Mouse (Mus musculus) hindbrain, postnatal 0 days (tissue): ENCODE results near the gene Pcbp4. TPM values are rescaled to one million over a fixed set of nuclear protein-coding genes. Genes with fewer than 3 reads are reported as not detected.

Experiments
- ATAC-seq: fragments of 200-750 bp; cut with Nextera tagmentation; 2 replicates; pipeline ENCODE4 v1.8.0; 2017; ENCODE audit warnings: mild to moderate bottlenecking, moderate TSS enrichment, moderate library complexity
- DNase-seq: peaks from one replicate; pipeline ENCODE4 v3.0.0-alpha.2; 2015; ENCODE audit warnings: low spot score
- H3K27ac ChIP-seq: fragments of 300-500 bp; sonication (generic); 2 replicates; pipeline ENCODE4 v1.5.1; 2014; ENCODE audit warnings: mild to moderate bottlenecking
- H3K27me3 ChIP-seq: fragments of 300-500 bp; sonication (generic); 2 replicates; pipeline ENCODE4 v1.6.1; 2014; ENCODE audit warnings: low read length, mixed read lengths; ENCODE audit not compliant: insufficient read depth
- H3K36me3 ChIP-seq: fragments of 300-500 bp; sonication (generic); 2 replicates; pipeline ENCODE4 v1.6.1; 2014; ENCODE audit warnings: low read length, mixed read lengths; ENCODE audit not compliant: insufficient read depth
- H3K4me1 ChIP-seq: fragments of 300-500 bp; sonication (generic); 2 replicates; pipeline ENCODE4 v1.6.1; 2014; ENCODE audit warnings: antibody characterized with exemption, low read length, mixed read lengths; ENCODE audit not compliant: insufficient read depth
- H3K4me2 ChIP-seq: fragments of 300-500 bp; sonication (generic); 2 replicates; pipeline ENCODE4 v1.6.1; 2014; ENCODE audit warnings: low read depth, mild to moderate bottlenecking, low read length, moderate library complexity, mixed read lengths
- H3K4me3 ChIP-seq: fragments of 300-500 bp; sonication (generic); 2 replicates; pipeline ENCODE4 v1.5.1; 2014; ENCODE audit warnings: low read length
- H3K9ac ChIP-seq: fragments of 300-500 bp; sonication (generic); replicated peaks from 2 replicates; pipeline ENCODE4 v1.6.1; 2014; ENCODE audit warnings: mild to moderate bottlenecking, low read length, moderate library complexity, mixed read lengths
- H3K9me3 ChIP-seq: fragments of 300-500 bp; sonication (generic); 2 replicates; pipeline ENCODE4 v1.6.1; 2016; ENCODE audit warnings: low read length, mixed read lengths
- CTCF ChIP-seq: IDR thresholded peaks from 2 replicates; pipeline ENCODE4 v1.5.1; 2016; ENCODE audit warnings: antibody characterized with exemption, control low read depth, low read depth
- WGBS: fragments of 180-500 bp; shearing (Covaris S2); extraction: QIAGEN DNeasy Blood & Tissue Kit; methylation state at CpG from one replicate; pipeline ENCODE4 v1.1.7; 2014; 5-methylcytosine and 5-hydroxymethylcytosine counted together
- polyA plus RNA-seq: library from polyadenylated mRNA; unstranded; fragments of >200 nt; fragmentation: Nextera tagmentation; extraction: Ambion mirVana; gene quantifications from 2 replicates; pipeline ENCODE4 v1.2.1, GENCODE M21; 2015
- total RNA-seq: library from RNA; depleted of rRNA; stranded (reverse); fragments of >200 nt; gene quantifications from 2 replicates; pipeline ENCODE4 v1.2.3, GENCODE M21; 2014

Pcbp4 gene
- total and polyA plus RNA-seq, 2 experiments from 2014 or later = 228 to 623 TPM

DNA sequence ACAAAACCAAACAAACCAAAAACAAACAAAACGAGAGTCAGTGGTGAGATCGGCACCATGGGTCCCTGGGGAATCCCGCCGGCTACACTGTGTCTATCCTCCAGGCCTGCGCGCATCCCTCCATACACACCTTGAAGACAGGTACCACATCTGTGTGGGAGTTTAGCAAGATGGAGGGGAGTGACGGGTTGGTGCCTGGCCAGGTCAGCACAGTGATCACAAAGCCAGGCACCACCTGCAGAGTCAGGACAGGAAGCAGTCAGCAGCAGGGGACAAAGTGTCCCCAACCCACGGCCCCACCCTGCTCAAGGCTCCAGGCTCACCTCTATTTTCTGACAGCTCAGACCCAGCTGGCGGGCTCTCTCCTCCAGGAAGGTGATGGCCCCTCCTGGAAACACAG lies 16.5 kb upstream of the Pcbp4 start:
- Histone ChIP-seq H3K9me3 (no peaks in the 10 kb centered on the region), H3K4me1 (peaks cover 9% of the 10 kb centered on the region), H3K4me2 (no peak overlapping the region), H3K27me3 (no peaks in the 10 kb centered on the region), H3K27ac (no peak overlapping the region), H3K9ac (no peak overlapping the region), H3K4me3 (no peak overlapping the region), H3K36me3 (peaks cover 10% of the 10 kb centered on the region)
- no peak for DNase-seq
- ATAC-seq = no peak
- TF ChIP-seq CTCF = no peak
- 82% methylated on average over 9 of the region's 9 CpGs for WGBS

DNA sequence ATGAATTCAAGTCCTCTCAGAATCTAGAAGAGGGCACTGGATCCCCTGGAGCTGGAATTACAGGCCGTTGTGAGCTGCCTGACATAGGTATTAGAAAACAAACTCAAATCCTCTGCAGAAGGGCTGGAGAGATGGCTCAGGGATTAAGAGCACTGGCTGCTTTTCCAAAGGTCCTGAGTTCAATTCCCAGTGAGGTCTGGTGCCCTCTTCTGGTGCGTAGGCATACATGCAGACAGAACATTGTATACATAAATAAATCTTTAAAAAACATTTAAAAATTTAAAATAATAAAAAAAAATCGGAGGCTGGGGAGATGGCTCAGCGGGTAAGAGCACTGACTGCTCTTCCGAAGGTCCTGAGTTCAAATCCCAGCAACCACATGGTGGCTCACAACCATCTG lies 10.4 kb upstream of the Pcbp4 start:
- WGBS = 85% methylated on average over 5 of the region's 5 CpGs
- ATAC-seq (no peak), DNase-seq (no peak)
- H3K4me3 ChIP-seq = no peak overlapping the region
- H3K27ac ChIP-seq = no peak overlapping the region
- peaks cover 10% of the 10 kb centered on the region for H3K4me1 ChIP-seq
- no peaks in the 10 kb centered on the region for H3K9me3 ChIP-seq
- no peak overlapping the region for H3K4me2 ChIP-seq
- H3K9ac ChIP-seq = no peak overlapping the region
- no peaks in the 10 kb centered on the region; the same call in 1 of the 2 replicates for H3K36me3 ChIP-seq
- peak; percentile 20; the same call in 1 of the 2 replicates for TF ChIP-seq CTCF
- no peaks in the 10 kb centered on the region for H3K27me3 ChIP-seq

DNA sequence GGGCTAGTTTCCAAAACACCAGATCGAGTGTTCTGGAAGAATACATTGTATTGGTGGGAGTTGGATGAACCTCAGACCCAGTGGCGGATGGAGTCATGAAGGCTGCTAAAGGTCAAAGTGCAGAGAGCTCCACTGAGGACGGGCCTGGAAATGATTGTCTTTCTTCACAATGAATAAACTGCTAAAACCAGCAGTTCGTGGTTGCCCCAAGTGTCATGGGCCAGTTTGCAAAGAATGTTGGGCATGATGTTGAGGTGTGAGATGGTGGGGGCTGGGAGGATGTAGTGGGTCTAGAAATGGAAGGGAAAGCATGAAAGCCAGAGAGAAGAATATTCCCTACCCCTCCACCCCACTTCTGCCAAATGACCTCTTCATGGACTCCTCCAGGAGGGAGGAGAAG lies 8.3 kb upstream of the Pcbp4 start:
- Histone ChIP-seq H3K9ac (no peak overlapping the region), H3K4me1 (peaks cover 11% of the 10 kb centered on the region), H3K27ac (no peak overlapping the region), H3K27me3 (no peaks in the 10 kb centered on the region), H3K4me3 (no peak overlapping the region), H3K36me3 (no peaks in the 10 kb centered on the region; the same call in 1 of the 2 replicates), H3K9me3 (no peaks in the 10 kb centered on the region), H3K4me2 (no peak overlapping the region)
- WGBS = 65% methylated on average over 4 of the region's 4 CpGs
- TF ChIP-seq CTCF = no peak
- ATAC-seq (no peak), DNase-seq (no peak)

DNA sequence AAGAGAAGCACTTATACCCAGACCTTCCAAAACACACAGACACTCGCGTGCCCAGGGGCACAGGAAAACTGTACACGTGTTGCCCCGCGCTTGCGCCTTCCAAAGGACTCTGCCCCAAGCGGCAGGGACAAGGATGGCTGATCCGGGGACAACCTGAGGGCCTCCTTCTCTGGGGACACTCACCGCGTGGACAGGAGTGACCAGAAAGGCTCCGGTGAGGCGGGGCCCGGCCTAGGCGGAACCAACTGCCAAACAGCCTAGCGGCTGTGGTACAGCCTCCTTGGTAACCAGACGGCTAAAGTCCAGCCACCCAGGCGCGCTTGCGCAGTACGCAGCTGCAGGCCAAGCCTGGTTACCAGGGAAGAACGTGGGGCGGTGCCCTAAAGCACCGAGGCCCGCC lies 5.7 kb upstream of the Pcbp4 start, which contains the start of the genes Abhd14b and Abhd14a:
Abhd14b (plus strand) TSS at position 112 of the 400 bp plus-strand sequence.
Abhd14a (minus strand) TSS at position 331 of the 400 bp plus-strand sequence.
- WGBS = under 1% methylated on average over 24 of the region's 24 CpGs
- peak within 1 kb of the TSS; percentile 54 for H3K4me3 ChIP-seq
- no peaks in the 10 kb centered on the region for H3K27me3 ChIP-seq
- peak within 1 kb of the TSS; percentile 53 for H3K9ac ChIP-seq
- no peaks in the 10 kb centered on the region; the same call in 1 of the 2 replicates for H3K36me3 ChIP-seq
- peaks cover 11% of the 10 kb centered on the region for H3K4me1 ChIP-seq
- H3K4me2 ChIP-seq = peak within 1 kb of the TSS; percentile 77
- no peaks in the 10 kb centered on the region for H3K9me3 ChIP-seq
- peak; percentile 76 for TF ChIP-seq CTCF
- ATAC-seq = peak; percentile 88
- peak within 1 kb of the TSS; percentile 75 for H3K27ac ChIP-seq
- peak; percentile 94 for DNase-seq

DNA sequence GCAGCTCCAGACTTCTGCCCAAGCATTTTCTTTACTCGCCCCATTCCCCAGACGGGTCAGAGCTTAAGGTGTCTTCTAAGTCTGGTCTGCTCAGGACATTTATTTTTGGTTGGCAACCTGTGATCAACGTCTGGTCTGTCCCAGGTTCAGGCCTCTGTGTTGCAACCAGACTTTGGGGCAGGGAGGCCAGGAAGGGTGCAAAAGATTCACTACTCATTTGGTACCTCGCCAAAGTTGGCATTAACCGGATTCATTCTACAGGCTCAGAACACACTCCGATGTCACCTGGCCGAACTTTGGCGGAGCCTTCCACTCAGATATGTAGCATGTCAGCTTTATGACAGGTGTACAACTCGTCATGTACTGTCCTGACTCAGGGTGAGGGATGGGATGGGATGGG lies 5.1 kb upstream of the Pcbp4 start:
- DNase-seq (no peak), ATAC-seq (no peak; the same call in 1 of the 2 replicates)
- no peaks in the 10 kb centered on the region for H3K27me3 ChIP-seq
- H3K36me3 ChIP-seq = no peaks in the 10 kb centered on the region
- no peaks in the 10 kb centered on the region for H3K9me3 ChIP-seq
- WGBS = 35% methylated on average over 9 of the region's 9 CpGs
- H3K27ac ChIP-seq = peak overlapping the region; percentile 71
- H3K9ac ChIP-seq = peak overlapping the region; percentile 53
- TF ChIP-seq CTCF = no peak
- H3K4me1 ChIP-seq = peaks cover 14% of the 10 kb centered on the region
- H3K4me3 ChIP-seq = peak overlapping the region; percentile 54
- peak overlapping the region; percentile 77 for H3K4me2 ChIP-seq

DNA sequence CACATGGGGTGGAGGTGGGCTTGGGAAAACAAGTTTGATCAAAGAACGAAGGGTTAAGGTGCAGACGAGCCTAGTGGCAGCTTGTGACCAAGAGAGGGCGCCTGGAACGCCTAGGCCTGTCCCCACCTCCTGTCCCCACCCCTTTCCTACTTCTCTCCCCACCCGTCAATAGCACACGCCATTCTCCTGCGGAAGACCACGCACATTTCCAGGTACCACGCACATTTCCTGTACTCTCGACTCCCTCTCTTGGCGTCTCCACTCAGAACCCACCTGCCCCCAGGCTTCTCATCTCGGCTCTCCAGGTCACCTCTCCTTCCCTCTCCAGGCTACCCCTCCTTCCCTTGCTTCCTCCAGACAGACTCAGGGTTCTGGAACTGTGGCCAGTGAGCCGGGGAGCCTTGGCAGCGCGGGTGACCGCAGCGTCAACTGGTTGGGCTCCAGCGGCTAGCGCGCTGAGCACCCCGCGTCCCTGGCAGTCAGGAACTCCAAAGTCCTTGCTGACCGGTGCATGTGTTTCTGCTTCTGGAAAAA lies 4.5 kb upstream of the Pcbp4 start:
- TF ChIP-seq CTCF = peak; percentile 86
- no peaks in the 10 kb centered on the region for H3K9me3 ChIP-seq
- H3K9ac ChIP-seq = peak overlapping the region; percentile 51
- H3K27ac ChIP-seq = peak overlapping the region; percentile 75
- peak; percentile 73 for ATAC-seq
- H3K4me2 ChIP-seq = peak overlapping the region; percentile 77
- DNase-seq = peak; percentile 88
- peaks cover 15% of the 10 kb centered on the region for H3K4me1 ChIP-seq
- H3K36me3 ChIP-seq = no peaks in the 10 kb centered on the region
- WGBS = under 1% methylated on average over 23 of the region's 23 CpGs
- no peaks in the 10 kb centered on the region for H3K27me3 ChIP-seq
- H3K4me3 ChIP-seq = peak overlapping the region; percentile 54

DNA sequence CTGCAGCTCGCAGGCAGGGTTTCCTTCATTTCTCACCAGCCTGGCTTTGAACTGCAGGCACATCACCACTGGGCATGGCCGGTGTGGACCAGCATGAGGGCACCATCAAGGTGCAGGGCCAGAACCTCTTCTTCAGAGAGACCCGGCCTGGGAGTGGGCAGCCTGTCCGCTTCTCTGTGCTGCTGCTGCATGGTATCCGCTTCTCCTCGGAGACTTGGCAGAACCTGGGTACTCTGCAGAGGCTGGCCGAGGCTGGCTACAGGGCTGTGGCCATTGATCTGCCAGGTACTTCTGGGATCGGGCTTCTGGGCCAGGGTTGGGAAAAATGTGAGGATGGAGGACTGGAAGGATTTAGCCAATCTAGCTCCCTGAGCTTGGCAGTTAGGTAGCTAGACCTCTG lies 3.1 kb upstream of the Pcbp4 start:
- H3K9ac ChIP-seq = no peak overlapping the region
- H3K36me3 ChIP-seq = no peaks in the 10 kb centered on the region
- H3K9me3 ChIP-seq = no peaks in the 10 kb centered on the region
- 83% methylated on average over 8 of the region's 8 CpGs for WGBS
- H3K27me3 ChIP-seq = no peaks in the 10 kb centered on the region
- no peak for DNase-seq
- peaks cover 17% of the 10 kb centered on the region for H3K4me1 ChIP-seq
- H3K27ac ChIP-seq = no peak overlapping the region
- no peak overlapping the region for H3K4me3 ChIP-seq
- ATAC-seq = no peak
- H3K4me2 ChIP-seq = no peak overlapping the region
- TF ChIP-seq CTCF = no peak
